Comparison of ENCODE assay signal across 9 mouse cellular contexts in genomic region chr10:117225094-117225493, GRCm38 (mm10). TPM values are rescaled to one million over a fixed set of nuclear protein-coding genes. Genes with fewer than 3 reads are reported as not detected.
DNase-seq lines count a peak whose midpoint lies in the region; ATAC-seq and TF ChIP-seq lines count a peak whose summit lies in the region.
"Had no signal": no experiment of that assay in that cellular context is flagged by ENCODE, and none has a peak within 500 bp of the region (broad histone marks: within the 10 kb centered on the region; RNA-seq: fewer than 3 reads in every experiment).

No protein-coding gene starts in this region.

- peak; percentile 84 for DNase-seq in heart, adult 11 months
- DNase-seq in heart, postnatal 25 days (ENCODE audit: low spot score), result no peak
- no peak for DNase-seq in G1E (ENCODE audit: low spot score)
- DNase-seq in liver, embryonic 11.5 days (ENCODE audit: low spot score), result no peak
- DNase-seq in Muller cell, postnatal 12 days (ENCODE audit: inconsistent ontology term), result no peak
- DNase-seq in gastrocnemius, postnatal 36 days, result no peak

- peaks cover 10% of the 10 kb centered on the region for H3K27me3 ChIP-seq in G1E (ENCODE audit: insufficient read depth, low read length)
- no peaks in the 10 kb centered on the region for H3K27me3 ChIP-seq in forebrain, embryonic 16.5 days (replicated peaks; ENCODE audit: control insufficient read depth, insufficient read depth, low read length)
- H3K27me3 ChIP-seq in liver, embryonic 11.5 days (replicated peaks; ENCODE audit: control insufficient read depth, insufficient read depth, low read length), result no peaks in the 10 kb centered on the region

- H3K9ac ChIP-seq in forebrain, embryonic 16.5 days (replicated peaks; ENCODE audit: low read depth, low read length), result no peak overlapping the region
- H3K9ac ChIP-seq in liver, embryonic 11.5 days (ENCODE audit: low read depth, low read length), result peak overlapping the region; percentile 95; the same call in 1 of the 2 replicates

- H3K4me1 ChIP-seq in G1E (ENCODE audit: insufficient read depth, low read depth, low read length), result peaks cover 28% of the 10 kb centered on the region
- H3K4me1 ChIP-seq in forebrain, embryonic 16.5 days (replicated peaks; ENCODE audit: control insufficient read depth, insufficient read depth, low read length), result peaks cover 11% of the 10 kb centered on the region
- peaks cover 12% of the 10 kb centered on the region for H3K4me1 ChIP-seq in liver, embryonic 11.5 days (replicated peaks; ENCODE audit: control insufficient read depth, insufficient read depth, low read length)

- ATAC-seq in G1E (ENCODE audit: extremely low read depth, insufficient number of reproducible peaks, low FRiP score, poor library complexity, severe bottlenecking), result no peak
- ATAC-seq in forebrain, embryonic 16.5 days, result no peak
- no peak for ATAC-seq in liver, embryonic 11.5 days (replicated peaks; ENCODE audit: low FRiP score)
- ATAC-seq in frontal cortex, adult (ENCODE audit: low TSS enrichment), result no peak

- intact Hi-C loops in heart, postnatal 25 days (cut with DNase I), result loop anchor here (10.0 kb wide), 1 partner anchor 270 kb away; the partner anchor contains the start of gene Rab3ip
- intact Hi-C loops in gastrocnemius, postnatal 36 days (cut with DNase I), result no loop called here

- peak overlapping the region; percentile 52 for H3K4me2 ChIP-seq in forebrain, embryonic 16.5 days (ENCODE audit: low read length)
- H3K4me2 ChIP-seq in liver, embryonic 11.5 days, result peak overlapping the region; percentile 74

- H3K36me3 ChIP-seq in G1E (replicated peaks), result peaks cover 30% of the 10 kb centered on the region
- peaks cover 5% of the 10 kb centered on the region for H3K36me3 ChIP-seq in forebrain, embryonic 16.5 days (ENCODE audit: control insufficient read depth, insufficient read depth)
- peaks cover 18% of the 10 kb centered on the region; the same call in 1 of the 2 replicates for H3K36me3 ChIP-seq in liver, embryonic 11.5 days (ENCODE audit: control insufficient read depth, insufficient read depth, low read length)

- no peak for TF ChIP-seq CTCF in G1E (IDR thresholded peaks at IDR 0.05; ENCODE audit: low read depth, low read length)

- H3K9me3 ChIP-seq in G1E (replicated peaks), result no peaks in the 10 kb centered on the region
- H3K9me3 ChIP-seq in forebrain, embryonic 16.5 days (ENCODE audit: control insufficient read depth, low read length), result no peaks in the 10 kb centered on the region
- no peaks in the 10 kb centered on the region for H3K9me3 ChIP-seq in liver, embryonic 11.5 days (ENCODE audit: control insufficient read depth, low read length)

- 58% methylated on average over 8 of the region's 8 CpGs for WGBS in forebrain, embryonic 16.5 days
- 51% methylated on average over 8 of the region's 8 CpGs for WGBS in liver, embryonic 11.5 days

- H3K27ac ChIP-seq in forebrain, embryonic 16.5 days (ENCODE audit: low read length), result no peak overlapping the region
- H3K27ac ChIP-seq in liver, embryonic 11.5 days (ENCODE audit: low read depth, low read length), result peak overlapping the region; percentile 94; the same call in 1 of the 2 replicates

- H3K4me3 ChIP-seq in G1E (ENCODE audit: low read depth, low read length), result peak overlapping the region; percentile 83; the same call in 1 of the 2 replicates
- H3K4me3 ChIP-seq in forebrain, embryonic 16.5 days (replicated peaks; ENCODE audit: low read length), result peak overlapping the region; percentile 89
- peak overlapping the region; percentile 67 for H3K4me3 ChIP-seq in liver, embryonic 11.5 days (ENCODE audit: low read depth, low read length)

RNA-seq across cellular contexts. Expression of gene Yeats4, which starts 0.8 kb away (rescaled TPM):
- 10 to 100 TPM; 26.5 to 26.8 TPM for total RNA-seq in heart, postnatal 25 days (2021)
- total RNA-seq in G1E (2014; fragmentation: Nextera tagmentation), result 34.2 and 35.2 TPM in 2 replicates
- total RNA-seq in G1E (2017), result 72.3 and 83.9 TPM in 2 replicates
- polyA plus RNA-seq in G1E (2012), result 75.8 and 92.3 TPM in 2 replicates
- 95.7 and 97.1 TPM in 2 replicates for polyA plus RNA-seq in forebrain, embryonic 16.5 days (2015; fragmentation: Nextera tagmentation; extraction: Ambion mirVana)
- 83.2 and 85.4 TPM in 2 replicates for polyA plus RNA-seq in liver, embryonic 11.5 days (2014; fragmentation: Nextera tagmentation; extraction: Ambion mirVana)
- total RNA-seq in gastrocnemius, postnatal 36 days (2021), result 10 to 100 TPM; 12.8 to 14.8 TPM

RNA-seq across cellular contexts. Expression of gene 9530003J23Rik, which starts 13.4 kb away (rescaled TPM):
- not detected for total RNA-seq in heart, postnatal 25 days (2021)
- total RNA-seq in G1E (2014; fragmentation: Nextera tagmentation) (not detected in 2 replicates), G1E (2017) (0.12 and 0.16 TPM in 2 replicates)
- not detected in 2 replicates for polyA plus RNA-seq in G1E (2012)
- not detected in 2 replicates for polyA plus RNA-seq in forebrain, embryonic 16.5 days (2015; fragmentation: Nextera tagmentation; extraction: Ambion mirVana)
- polyA plus RNA-seq in liver, embryonic 11.5 days (2014; fragmentation: Nextera tagmentation; extraction: Ambion mirVana), result 0.21 TPM in 1 of 2 replicates, not detected in the other
- not detected for total RNA-seq in gastrocnemius, postnatal 36 days (2021)
- polyA plus RNA-seq: large intestine, adult 2 months had no signal

RNA-seq across cellular contexts. Expression of gene Lyz2, which starts 57.0 kb away (rescaled TPM):
- total RNA-seq in heart, postnatal 25 days (2021), result 100 to 1,000 TPM; 118 to 132 TPM
- total RNA-seq in G1E (2014; fragmentation: Nextera tagmentation), result not detected in 2 replicates
- total RNA-seq in G1E (2017), result 6.9 and 7.3 TPM in 2 replicates
- polyA plus RNA-seq in G1E (2012), result 0.11 and 0.14 TPM in 2 replicates
- 12.2 and 16.5 TPM in 2 replicates for polyA plus RNA-seq in forebrain, embryonic 16.5 days (2015; fragmentation: Nextera tagmentation; extraction: Ambion mirVana)
- polyA plus RNA-seq in liver, embryonic 11.5 days (2014; fragmentation: Nextera tagmentation; extraction: Ambion mirVana), result 86.2 and 92.6 TPM in 2 replicates
- 10 to 100 TPM; 32.0 to 47.2 TPM for total RNA-seq in gastrocnemius, postnatal 36 days (2021)
